Mouse (Mus musculus): ENCODE measurements around the gene Brd3.

The Brd3 gene

DNA sequence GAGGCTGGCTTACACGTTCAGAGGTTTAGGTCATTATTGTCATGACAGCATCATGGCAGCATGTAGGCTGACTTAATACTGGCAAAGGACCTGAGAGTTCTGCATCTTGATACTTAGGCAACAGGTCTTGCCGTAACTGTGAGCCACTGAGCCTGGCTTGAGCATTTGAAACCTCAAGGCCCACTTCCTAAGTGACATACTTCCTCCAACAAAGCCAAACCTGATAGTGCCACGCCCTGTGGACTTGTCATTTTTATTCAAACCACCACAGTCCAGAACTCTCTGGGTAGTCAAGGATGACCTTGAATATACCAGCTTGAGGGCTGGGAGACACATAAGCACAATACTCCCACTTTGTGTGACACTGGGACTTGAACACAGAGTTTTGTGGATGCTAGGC, 5.4 kb upstream of the Brd3 start:
- WGBS, result 95% methylated on average over 3 of the region's 3 CpGs

DNA sequence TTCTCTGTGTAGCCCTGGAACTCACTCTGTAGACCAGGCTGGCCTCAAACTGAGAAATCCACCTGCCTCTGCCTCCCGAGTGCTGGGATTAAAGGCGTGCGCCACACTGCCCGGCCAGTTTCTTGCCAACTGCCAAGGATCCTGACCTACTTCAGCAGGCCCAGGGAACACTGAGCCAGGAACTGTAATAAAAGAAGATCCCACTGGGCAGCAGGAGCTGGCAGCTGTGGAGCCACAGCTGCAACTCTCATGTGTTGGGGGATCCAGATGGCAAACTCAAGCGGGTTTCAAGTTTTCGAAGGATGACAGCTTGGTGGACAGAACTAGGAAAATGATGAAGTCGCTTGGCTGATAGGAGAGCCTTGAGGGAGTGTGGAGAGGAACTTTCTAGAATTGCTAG, 3.2 kb upstream of the Brd3 start:
- WGBS, result 75% methylated on average over 7 of the region's 7 CpGs

DNA sequence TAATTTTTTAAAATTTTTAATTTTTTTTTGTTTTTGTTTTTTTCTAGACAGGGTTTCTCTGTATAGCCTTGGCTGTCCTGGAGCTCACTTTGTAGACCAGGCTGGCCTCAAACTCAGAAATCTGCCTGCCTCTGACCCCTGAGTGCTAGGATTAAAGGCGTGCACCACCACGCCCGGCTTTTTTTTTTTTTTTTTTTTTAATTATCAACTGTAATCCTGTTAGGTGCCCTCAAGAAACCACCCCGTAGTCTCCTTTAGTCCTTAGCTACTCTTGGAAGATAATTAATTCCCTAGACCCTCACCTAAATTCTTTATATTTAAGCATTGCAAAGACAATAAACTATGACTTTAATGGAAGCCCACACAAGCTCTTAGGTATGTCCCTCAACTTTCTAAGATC, 804 bp downstream of the Brd3 start:
- WGBS, result 81% methylated on average over 4 of the region's 4 CpGs

DNA sequence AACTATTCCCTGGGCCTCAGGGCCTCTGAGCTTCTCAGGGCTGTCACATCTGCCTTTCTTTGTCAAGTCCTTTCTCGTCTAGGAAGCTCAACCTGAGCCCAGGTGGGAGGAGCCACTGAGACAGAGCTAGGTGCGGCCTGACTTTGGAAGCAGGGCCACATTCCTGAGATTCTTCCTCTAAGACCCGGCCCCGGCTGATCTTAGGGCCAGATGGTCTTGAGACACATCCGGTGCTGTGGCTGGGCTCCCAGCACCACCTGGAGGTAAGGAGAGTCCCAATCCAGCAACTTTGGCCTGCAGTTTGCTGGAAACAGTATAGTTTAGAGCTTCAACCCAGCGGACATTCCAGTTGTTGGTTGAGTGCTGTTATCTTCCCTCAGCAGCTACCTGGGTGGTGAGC, 1.9 kb downstream of the Brd3 start:
- 58% methylated on average over 6 of the region's 6 CpGs for WGBS

DNA sequence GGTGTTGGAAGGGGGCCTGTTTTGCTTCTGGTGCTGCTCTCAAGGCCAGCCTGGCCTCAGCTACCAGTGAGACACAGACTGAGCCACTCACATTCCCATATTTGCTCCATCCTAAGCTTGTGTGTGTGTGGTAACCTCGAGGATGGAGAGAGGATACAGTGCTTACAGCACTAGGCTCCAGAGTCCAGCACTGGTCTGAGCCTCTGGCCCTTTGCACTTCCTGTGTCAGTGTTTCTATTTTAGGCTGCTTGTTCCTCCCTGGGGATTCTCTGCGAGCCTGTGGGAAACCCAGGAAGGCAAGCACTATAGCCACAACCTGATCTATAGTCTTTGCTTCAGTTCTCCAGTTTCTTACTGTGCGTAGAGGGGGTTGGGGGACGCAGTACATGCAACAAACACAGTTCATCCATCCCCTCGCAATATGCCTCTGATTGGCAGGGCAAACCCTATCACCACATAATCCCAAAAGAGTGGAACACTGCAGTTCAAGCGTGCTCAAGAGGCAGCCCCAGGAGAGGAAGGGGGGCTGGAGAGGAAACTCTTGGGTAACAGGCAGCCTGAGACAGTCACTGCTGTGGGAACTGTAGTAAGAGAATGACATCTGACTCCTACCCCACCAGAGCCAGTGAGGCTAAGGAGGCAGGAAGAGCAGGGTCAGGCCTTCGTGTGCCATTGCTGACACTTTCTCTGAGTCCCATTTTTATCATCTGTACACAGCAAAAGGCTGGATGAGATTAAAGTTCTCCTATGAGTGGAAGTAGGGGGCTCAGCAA, 3.2 kb downstream of the Brd3 start:
- WGBS, result 76% methylated on average over 7 of the region's 7 CpGs

DNA sequence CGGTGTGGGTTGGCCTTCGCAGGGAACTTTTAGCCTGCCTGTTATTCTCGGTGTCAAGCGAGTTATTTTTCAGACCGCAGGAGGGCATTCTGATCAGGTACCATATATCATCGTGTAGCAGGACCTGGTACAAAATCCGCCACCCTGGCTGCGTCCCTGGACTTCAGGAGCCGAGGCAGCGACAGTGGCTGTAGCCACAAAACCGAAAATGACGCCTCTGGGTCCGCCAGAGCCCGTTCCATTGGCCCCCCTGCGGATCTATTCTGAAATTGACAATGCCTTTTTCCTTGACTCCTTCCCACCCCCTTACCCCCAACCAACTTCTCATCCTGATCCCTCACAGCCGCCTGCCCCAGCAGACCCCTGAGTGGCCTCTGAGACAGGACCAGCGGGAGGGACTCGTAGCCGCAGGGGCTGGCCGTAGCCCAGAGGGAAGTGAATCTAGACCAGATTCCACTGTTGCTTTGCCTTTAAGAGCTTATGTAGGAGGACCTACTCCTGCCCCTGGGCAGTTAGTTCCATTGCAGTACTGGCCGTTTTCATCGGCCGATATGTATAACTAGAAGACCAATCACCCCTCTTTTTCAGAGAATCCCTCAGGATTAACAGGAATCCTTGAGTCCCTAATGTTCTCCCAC, 11.0 kb downstream of the Brd3 start:
- WGBS, result 29% methylated on average over 23 of the region's 23 CpGs

DNA sequence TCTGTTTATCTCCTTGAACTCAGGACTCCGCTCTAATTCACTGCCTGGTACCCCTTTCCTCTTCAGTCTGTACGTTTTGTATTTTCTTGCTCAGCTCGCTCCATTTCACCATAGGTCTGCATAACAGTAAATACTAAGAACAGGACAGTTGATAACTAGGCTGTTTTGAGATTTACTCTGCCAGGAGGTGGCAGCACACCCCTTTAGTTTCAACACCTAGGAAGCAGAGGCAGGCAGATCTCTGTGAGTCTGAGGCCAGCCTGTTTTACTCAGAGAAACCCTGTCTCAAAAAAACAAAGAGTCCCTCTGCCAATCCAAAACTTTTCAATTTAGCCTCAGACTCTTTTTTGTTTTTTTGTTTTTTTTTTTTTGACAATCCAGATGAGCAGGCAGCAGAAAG, 13.5 kb downstream of the Brd3 start:
- 98% methylated on average over 3 of the region's 3 CpGs for WGBS

DNA sequence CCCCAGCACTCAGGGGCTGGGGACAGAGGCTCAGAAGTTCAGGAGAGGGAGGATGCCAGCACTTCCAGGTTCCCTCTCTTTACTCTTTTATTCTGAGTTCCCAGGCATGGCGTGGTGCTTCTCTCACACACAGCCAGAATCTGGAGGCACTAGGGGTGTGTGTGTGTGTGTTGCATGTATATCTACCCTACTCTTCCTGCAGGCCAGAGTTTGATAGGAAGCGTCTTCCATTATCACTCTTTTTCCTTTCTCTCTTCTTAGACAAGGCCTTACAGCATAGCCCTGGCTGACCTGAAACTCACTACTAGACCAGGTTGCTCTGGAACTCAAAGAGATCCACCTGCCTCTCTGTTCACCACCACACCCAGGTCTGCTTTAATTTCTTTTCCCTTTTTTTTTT, 16.5 kb downstream of the Brd3 start:
- 98% methylated on average over 2 of the region's 2 CpGs for WGBS

DNA sequence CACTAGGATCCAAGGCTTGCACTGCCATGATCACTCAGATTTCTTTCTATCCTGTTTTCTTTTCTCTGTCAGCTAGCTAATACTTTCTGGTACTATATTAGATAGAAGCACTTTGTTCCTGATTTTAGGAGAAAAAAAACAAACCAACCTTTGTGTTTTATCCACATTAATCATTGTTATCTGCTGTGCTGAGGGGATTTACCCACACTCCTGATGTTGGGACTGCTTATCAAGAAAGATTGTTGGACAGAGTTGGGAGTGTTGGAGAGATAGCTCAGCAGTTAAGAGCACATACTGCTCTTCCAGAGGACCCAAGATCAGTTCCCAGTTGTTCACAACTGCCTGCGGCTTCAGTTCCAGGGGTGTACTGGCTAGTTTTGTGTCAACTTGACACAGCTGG, 19.1 kb downstream of the Brd3 start:
- 95% methylated on average over 1 of the region's 1 CpGs for WGBS

DNA sequence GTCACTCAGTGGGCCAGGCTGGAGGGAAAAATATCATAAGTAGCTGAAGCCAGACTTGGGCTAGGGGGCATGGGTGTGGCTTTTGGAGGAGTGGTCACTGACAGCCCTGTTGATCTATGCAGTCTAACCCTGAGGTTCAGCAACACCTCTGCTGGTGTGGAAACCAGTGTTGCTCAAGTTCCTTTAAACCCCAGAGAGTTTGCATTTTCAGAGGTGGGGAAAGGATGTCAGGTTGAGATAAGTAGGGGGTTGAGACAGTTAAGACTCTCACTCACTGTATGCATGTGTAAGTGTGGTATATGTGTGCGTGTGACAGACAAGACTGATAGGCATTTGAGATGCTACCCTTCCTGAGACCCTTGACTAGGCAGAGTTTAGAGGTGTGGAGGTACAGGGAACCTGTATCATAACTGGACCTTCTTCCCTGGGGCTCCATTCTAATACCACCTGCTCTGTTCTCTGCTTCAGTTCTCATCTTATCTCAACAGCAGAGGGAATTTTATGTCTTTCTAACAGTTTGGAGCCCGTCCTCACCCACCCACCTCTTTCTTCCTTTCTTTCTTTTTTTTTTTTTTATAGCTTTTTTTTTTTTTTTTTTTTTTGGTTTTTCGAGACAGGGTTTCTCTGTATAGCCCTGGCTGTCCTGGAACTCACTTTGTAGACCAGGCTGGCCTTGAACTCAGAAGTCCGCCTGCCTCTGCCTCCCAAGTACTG, 20.0 kb downstream of the Brd3 start:
- 77% methylated on average over 3 of the region's 4 CpGs for WGBS

DNA sequence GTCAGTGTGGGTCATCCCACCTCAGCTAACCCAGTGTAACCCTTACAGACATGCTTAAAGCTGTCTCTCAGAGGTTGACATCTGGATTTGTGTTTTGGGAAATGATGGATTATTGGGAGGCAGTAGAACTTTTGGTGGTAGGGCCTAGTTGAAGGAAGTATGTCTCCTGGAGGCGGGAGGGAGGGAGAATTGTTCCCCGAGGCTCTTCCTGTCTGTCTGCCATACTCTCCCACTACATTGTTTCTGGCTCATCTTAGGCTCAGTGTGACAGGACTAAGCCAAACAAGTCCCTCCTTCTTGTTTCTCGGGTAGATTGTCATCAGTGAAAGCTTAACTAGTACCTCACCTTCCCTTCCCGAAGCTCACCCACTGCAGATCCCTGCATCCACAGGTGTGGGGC, 20.7 kb downstream of the Brd3 start:
- 73% methylated on average over 4 of the region's 4 CpGs for WGBS

DNA sequence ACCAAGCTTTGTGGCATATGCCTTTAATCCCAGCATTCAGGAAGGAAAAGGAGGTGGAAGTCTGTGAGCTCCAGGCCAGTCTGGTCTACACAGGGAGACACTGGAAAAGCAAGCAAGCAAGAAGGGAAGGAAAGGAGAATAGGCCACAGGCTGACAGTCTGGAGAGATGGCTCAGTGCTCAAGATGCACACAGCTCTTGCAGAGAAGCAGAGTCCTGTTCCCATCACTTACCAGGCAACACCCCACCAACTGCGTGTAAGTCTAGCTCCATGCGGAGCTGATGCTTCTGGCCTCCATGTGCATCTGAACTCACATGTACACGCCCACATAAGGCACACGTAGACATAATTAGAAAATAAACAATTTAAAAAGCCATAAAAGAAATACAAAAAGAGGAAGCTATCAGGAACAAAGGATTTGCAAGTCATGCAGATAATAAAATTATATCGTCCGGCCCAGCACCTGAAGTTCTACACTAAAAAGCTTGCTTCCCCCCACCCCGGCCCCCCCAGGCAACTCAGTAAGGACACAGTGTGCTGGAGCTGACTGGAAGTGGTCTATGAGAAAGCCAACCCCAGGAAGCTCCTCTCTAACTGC, 25.1 kb downstream of the Brd3 start:
- 74% methylated on average over 7 of the region's 7 CpGs for WGBS

DNA sequence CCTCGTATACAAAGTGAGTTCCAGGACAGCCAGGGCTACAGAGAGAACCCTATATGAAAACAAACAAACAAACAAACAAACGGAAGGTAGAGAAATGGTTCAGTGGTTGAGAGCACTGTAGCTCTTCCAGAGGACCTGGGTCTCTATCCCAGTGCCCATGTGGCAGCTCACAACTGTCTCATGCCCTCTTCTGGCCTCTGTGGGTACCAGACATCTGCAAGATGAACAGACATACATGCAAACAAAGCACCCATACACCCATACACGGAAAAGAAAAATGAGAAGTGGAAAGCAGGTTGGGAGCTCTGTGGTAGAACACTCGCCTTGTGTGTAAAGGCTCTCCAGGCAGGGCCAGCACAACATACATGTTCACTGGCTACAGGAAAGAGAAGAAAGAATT, 27.1 kb downstream of the Brd3 start:
- 74% methylated on average over 4 of the region's 4 CpGs for WGBS

DNA sequence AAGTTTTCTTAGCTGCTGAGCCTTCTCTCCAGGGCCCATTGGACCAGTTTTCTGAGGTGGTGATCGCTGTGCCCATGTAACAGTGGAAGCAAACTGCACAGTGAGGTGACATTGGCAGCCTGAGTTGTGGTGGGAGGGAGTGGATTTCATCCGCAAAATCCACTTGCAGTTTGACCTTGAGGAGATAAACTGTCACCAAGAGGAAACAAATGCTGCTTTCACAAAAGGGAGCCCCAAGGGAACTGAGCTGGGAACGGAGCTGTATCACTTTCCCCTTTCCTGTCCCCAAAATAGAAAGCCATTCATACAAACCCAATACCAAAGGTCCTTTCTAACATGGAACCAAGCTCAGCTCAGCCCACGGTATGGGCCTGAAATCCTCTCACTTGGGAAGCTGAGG, 27.6 kb downstream of the Brd3 start:
- WGBS, result 73% methylated on average over 4 of the region's 4 CpGs

DNA sequence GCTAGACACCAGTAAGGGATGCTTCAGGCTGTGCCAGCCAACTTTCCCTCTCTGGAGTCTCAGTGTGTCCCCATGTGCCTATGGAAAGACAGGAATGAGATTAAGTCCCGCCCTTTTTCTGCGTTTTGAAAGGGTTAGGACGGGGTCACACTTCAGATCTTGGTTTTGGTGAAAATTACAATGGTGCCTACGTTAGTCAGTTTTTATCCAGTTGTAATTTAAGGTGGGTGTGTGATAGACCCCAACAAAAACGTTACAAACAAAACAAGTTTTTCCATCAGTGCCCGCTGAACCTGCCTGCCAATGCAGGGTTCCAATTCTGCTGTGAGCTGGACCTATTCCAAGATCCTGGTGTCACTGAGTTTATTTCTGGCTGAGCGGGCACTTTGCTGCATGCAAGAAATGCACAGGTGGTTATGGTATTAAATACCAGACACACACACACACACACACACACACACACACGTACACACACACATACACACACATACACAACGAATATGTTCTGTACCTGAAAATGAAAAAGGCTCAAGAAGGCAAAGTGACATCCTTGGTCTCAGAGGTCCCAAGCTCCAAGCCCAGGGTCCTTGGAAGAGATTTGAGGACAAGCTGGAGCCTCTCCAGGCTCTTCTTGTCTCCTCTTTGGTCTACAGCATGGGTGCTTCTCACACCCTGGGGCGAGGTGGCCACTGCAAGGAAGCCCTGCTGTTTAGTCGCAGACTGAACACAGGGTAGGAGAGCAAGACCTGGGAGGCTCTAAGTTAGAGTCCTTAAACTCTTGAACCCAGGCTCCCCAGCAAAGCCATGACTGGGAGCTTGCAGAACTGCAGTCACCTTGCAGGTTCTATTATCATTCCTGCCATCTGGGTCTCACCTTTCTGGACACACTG, 30.9 kb downstream of the Brd3 start:
- WGBS, result 18% methylated on average over 11 of the region's 11 CpGs

DNA sequence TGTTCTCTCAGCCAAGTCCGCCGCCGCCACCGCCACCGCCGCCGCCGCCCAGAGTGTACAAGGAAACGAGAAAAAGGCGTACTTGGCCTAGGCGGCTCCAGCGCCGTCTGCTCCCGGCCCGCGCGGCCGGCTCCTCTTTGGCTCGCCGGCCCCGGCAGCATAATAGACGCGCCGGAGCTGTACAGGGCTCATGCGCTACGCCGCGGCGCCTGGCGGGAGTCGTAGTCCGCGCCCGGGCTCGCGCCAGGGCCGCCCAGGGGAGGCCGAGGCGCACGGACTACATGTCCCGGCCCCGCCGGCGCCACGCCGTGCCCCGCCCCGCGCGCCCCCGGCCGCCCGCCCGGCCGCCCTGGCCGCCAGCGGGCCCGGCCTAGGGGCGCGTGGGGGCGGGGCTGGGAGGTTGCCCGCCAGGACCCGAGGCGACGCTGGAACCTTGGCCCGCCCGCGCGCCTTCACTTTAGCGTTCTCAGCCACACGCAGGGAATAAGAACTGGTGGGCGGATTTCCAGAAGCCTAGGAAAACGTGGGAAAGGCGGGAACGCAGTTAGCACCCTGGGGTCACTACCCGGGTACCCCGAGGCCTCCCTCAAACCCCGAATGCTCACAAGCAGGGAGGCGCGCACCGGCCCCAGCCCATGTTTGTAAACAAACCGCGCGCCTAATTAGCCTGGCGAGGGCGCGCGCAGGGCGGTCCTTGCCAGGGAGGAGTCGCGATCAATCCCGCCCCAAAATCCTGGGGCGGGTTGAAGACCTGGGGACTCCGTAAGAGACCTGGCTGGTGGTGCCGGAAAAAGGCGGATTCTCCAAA, 31.8 kb downstream of the Brd3 start:
- under 1% methylated on average over 89 of the region's 96 CpGs for WGBS

DNA sequence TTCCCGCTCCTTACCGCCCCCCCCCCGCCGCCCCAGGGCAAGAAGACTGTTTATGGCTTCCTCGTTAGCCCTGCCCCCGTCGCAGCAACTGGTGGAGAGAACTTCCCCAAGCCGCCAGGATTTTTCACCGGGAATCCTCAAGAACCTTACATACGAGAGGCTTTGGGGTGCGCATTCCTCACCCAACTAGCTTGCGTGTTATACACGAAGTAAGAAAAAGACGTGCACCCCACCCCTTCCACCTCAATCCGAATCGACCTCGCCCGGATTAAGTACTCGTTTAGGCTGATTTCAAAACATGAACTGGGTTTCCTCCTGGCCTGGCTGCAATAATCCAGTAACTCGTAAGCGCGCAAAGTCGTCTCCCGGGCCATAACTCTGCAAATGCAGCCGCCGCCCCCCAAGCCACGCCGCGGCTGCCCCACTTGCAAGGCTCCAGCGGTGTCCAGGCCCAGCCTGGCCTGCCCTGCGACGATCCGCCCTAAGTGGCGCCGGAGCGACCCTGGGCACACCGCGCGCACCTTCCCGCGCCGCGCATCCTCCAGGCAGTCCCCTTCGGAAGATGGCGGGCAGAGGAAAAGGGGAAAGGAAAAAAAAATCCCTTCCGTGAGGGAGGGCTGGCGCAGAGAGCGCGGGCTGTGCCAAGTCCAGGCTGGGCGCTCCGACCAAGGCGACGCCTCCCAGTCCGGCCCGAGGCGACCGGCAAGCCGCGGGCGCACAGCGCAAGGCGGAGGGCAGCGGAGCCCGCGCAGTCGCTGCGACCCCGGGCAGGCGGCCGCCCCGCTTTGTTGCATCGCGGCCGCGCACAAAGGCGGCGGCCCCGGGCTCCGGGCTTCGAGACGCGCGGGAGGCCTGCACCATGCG, 32.6 kb downstream of the Brd3 start:
- under 1% methylated on average over 80 of the region's 84 CpGs for WGBS

DNA sequence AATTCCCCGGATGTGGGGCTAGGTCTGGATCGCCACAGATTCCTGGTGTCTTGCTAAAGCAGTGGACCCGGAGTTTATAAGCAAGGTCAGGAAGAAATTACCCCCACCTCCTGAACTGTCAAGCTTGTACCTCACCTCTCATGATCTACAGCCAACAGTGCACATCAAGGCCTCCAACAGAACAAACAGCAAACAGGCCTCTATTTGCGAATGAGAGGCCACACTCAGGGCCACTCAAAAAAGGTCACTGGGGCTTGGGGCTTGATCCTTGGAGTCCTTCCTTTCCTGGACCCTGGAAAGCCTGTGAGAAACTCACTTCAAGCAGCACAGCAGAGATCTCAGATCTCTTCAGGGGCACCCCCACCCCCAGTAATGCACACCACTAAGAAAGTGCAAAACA, 33.6 kb downstream of the Brd3 start:
- WGBS, result 29% methylated on average over 4 of the region's 4 CpGs

DNA sequence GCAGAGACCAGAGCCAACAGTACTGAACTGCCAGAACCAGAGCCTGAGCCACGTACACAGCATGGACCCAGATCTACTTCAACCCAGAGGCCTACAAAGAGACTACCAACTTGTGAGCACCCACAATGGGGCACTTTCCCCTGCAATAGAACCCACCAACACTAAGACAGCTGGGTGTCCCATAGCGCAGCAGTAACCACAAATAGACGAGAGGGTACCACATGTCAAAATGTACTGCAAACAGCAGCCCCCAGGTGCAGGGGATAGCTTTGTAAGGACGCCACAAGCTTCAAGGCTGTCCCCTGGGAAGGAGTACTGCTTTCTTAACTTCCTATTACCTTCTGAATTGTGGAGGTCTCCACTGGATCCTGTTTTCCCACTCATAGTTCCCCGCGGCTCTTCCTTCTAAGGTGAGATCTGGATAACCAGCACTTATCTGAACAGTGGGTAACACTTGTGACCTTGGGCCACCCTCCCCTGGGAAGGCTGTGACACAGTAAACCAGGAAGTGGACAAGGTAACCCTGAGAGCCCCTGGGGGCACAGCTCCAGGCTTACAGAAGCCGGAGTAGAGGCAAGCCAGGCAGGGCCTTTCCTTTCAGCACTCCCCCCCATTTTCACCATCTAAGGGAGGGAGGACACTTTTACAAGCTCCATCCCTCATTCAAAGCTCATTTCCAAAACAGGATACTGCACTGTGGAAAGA, 34.2 kb downstream of the Brd3 start:
- WGBS, result 68% methylated on average over 7 of the region's 7 CpGs
